Mouse (Mus musculus): ENCODE data around the gene Olfr56. TPM values are rescaled to one million over a fixed set of nuclear protein-coding genes. Genes with fewer than 3 reads are reported as not detected.

The Olfr56 gene
- total RNA-seq, 4 experiments from 2014 or later, result not detected

DNA sequence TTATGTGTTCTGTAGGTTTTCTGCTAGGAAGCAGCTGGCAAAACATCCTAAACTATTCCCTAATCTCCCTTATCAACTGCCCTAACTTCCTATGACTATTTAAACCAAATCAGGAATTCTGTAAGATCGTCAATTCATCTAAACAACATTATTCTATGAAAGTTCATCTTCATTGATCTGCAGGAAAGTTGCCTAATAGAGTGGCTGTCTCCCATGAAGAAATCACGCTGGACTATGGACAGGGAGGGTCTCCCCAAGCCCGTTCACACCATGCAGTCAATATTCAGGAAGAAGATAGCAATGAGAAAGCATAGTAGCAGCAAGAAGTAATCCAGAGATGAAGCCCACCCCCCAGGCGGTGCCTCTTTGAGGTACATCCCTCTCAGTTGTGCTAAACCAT lies 112.5 kb downstream of the Olfr56 start:
- DNase-seq (ENCODE audit: low spot score in 2 of 2), result no peak

DNA sequence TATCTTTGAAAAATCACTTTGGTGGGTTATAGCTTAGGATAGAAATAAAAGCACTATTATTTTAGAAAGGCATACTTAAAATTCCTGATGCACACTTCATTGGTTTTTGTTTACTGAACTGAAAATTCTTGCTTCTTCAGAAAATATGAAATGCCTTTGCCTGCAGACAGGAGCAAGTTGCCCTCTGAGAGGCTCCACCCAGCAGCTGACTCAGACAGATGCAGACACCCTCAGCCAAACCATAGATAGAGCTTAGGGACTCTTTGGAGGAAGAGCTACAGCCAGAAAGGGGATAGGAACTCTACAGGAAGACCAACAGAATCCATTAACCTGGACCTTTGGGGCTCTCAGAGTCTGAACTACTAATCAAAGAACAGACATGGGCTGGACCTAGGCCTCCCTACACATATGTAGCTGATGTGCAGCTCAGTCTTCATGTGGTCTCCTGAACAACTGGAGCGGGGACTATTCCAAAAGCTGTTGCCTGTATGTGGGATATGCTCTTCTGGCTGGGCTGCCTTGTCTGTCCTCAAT lies 113.4 kb downstream of the Olfr56 start:
- no peak for DNase-seq (ENCODE audit: low spot score in 2 of 2)

DNA sequence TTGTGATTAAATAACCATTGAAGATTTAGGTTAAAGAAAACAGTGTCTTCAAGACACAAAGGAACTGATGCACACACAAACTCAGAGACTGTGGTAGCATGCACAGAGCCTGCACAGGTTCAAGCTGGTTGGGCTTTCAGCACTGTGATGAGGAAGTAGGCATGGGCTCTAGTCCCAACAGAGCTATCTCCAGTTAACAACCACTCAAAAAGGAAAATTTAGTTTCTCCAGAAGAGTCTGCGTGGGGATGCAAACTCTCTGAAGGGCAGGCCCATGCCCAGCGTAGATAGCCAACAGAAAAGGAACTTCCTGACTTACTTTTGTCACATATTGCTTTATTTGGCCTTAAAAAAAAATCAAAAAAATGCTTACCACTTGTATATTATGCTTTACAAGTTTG lies 114.1 kb downstream of the Olfr56 start:
- DNase-seq (ENCODE audit: low spot score in 2 of 2), result no peak

DNA sequence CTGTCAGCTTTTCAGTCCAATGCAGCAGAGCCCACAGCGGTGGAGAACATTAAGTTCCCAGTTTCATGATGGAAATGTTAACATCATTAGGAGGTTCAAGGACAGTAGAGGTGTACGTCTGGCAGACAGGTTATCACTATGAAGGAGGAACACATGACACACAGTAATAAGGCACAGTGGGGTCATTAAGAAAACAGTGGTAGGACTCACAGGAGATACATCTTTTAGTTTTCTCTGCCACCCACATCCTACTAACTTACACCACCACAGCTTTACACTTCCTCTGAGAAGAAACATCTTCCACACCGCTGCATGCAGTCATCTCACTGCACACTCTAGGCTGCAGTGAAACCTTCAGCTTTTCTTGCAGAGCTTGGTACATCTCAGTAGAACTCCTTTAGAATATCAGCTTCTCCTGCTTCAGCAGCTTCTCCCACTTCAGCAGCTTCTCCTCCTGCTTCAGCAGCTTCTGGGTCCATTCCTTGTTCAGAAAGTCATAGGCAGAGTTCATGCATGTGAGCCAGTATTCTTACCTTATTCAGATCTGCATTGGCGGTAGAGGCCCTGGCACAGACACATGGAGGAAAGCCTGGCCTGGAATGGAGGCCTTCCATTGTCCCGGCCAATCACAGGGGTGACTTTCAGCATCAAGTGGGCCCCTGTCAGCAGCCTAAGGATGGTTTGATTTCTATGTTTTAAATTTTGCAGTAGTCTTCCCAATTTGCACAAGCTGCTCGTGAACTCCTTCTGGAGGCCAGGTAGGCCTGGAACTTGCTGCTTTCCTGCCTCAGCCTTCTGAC lies 115.4 kb downstream of the Olfr56 start:
- no peak for DNase-seq (ENCODE audit: low spot score in 2 of 2)

DNA sequence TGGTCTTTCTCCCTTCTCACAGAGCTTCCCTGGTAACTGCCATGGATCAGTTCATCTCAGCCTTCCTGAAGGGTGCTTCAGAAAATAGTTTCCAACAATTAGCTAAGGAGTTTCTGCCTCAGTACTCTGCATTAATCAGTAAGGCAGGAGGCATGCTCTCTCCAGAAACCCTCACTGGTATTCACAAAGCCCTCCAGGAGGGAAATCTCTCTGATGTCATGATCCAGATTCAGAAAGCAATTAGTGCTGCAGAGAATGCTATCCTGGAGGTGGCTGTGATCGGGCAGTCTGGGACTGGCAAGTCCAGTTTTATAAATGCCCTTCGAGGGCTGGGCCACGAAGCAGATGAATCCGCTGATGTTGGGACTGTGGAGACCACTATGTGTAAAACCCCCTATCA lies 116.7 kb downstream of the Olfr56 start:
- DNase-seq (ENCODE audit: low spot score in 2 of 2), result no peak

DNA sequence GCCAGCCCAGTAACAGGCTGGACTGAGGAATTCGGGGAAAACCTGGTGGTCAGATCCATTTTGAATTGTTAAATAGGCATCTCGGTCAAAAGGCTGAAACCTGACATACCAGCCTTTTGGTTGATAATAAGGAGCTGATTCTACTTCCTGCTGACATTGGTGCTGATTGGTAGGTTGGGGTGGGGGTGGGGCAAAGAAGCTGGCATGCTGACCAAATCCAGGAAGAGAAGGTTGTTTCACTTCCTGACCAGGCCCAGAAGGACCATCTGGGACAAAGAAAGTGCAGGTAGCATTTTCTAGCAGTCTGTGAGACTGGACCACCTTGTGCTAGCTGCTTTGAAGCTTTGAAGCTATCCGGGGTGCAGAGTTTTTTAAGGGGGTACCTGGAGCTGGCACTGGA lies 121.7 kb downstream of the Olfr56 start:
- DNase-seq (ENCODE audit: low spot score in 2 of 2), result no peak

DNA sequence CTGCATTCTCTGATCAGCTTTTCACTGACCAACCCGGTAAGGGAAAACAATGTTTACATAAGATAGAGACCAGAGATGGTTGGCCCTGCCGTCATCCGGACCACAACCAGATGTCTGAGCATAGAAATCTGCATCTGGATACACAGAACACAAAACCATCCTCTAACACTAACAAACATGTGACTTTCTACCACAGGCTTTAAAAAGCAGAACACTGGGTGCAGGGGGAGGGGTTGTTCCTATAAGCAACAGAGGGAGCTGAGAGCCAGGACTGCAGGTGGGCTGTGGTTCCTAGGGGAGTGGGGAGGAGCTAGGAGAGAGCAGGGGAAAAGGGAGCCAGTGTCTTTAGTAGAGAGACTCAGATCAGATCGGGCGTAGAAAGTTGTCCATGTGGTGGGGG lies 122.8 kb downstream of the Olfr56 start:
- DNase-seq (ENCODE audit: low spot score in 2 of 2), result no peak

DNA sequence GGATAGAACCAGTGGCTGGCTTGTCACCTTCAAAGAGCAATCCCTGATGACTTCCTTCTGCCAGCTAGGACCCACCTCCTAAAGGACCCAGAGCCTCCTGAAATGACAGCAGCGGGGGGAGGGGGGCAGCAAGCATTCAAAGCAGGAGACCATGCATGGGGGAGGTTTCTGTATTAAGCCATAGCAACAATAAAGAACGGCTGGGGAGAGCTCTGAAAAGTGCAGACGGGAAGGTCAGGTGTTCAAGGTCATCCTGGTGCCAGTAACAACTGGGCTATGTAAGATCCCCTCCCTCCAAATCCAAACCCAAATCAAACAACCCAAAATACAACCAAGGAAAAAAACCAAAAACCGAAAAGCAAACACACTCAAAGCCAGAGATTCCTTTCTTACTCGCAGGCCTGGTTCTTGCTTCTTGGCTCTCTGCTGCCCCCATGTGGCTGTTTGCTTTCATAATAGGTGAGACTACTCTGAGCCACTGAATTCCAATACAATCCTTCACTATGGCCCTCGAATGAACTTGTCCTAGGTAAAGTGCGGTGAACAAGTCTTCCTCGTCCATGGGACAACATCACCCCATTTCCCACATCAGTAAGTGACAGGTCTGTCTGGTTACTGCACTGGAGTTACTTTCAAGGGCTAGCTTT lies 124.5 kb downstream of the Olfr56 start:
- peak; percentile 64 to 71 for DNase-seq (ENCODE audit: low spot score in 2 of 2)

DNA sequence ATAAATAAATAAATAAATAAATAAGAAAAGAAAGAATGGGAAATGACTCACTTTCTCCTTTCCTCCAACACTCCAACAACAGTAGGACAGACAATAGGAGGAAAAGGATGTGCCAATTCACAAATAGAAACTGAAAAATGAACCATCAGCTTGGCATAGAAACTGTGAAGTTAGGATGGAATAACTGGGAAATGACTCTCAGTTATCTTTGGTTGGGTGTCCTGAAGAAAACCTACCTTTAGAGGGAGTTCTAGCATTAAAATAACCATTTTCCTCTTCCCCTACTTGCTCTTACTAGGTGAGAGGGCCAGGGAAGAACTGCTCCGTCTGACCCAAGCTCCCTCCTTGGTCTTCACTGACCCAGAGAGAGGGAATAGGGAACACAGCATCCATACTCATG lies 127.1 kb downstream of the Olfr56 start:
- DNase-seq (ENCODE audit: low spot score in 2 of 2), result no peak

DNA sequence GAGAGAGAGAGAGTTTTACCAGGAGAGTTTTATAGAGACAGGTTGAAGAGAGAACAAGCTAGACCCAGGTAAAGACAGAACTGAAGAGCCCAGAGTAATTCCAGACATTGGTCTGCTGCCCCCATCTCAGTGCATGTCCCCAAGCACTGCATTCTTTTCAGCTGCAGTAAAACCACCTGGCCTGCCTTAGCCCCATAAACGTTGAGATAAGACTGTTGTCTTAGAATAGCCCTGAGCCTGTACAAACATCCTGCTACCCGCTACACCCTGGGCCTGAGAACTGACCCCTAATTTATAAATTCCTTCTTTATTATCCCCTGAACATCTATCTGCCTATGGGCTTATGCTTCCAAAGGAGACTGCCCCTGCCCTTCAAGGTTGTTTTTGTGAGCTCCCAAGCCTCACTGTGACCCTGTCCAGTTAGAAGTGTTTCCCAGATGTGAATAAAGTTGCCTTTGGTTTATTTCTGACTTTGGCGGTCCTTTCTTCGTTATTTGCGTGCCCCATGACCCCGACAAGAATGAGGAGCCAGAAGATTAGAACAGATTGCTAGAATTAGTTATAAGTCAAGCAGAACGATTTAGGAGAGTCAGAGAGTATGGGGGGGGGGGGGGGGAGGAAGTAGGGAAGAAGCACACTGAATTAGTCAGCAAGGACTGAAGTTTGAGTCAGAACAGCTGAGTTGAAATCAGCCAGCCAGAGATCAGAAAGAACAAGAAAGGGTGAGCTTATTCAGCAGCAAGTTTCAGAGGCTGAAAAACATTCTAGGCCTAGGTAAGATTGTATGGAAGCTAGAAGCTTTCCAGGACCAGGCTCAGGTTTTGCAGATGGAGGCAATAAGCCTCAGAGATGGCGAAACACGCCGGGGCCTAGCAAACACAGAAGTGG lies 129.2 kb downstream of the Olfr56 start:
- DNase-seq (ENCODE audit: low spot score in 2 of 2), result no peak

DNA sequence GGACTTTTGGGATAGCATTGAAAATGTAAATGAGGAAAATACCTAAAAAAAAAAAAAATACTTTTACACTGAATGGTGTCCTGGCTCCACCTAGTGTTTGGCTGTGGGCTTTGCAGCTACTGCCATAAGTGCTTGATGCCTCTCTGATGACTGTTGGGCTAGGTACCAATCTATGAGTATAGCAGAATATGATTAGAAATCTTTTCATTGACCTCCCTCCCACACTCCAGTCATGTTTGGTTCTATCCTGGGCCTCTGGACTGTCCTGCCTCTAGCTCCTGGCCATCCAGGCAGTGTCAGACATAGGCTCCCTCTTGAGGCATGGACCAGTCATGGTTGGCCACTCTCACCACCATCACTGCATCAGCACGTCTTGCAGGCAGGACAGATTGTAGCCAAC lies 130.1 kb downstream of the Olfr56 start:
- DNase-seq (ENCODE audit: low spot score in 2 of 2), result no peak

DNA sequence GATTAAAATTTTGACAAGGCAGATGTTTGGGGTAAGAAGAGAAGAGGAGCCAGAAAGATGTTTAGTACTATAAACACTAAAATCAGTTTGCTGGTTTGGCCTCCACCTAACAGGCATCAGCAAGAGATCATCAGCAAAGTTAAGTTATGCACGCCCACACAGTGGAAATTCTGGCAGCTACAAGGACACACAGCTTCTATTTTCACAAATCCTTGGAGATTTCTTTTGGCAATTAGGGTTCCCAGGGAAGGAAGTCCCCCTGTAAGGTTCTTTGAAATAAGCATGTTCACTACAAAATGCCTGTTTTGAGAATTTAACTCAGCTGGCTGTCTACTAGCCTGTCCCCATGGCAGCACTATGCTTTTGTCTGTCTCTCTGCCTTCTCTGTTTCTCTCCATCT lies 132.3 kb downstream of the Olfr56 start:
- no peak for DNase-seq (ENCODE audit: low spot score in 2 of 2)

DNA sequence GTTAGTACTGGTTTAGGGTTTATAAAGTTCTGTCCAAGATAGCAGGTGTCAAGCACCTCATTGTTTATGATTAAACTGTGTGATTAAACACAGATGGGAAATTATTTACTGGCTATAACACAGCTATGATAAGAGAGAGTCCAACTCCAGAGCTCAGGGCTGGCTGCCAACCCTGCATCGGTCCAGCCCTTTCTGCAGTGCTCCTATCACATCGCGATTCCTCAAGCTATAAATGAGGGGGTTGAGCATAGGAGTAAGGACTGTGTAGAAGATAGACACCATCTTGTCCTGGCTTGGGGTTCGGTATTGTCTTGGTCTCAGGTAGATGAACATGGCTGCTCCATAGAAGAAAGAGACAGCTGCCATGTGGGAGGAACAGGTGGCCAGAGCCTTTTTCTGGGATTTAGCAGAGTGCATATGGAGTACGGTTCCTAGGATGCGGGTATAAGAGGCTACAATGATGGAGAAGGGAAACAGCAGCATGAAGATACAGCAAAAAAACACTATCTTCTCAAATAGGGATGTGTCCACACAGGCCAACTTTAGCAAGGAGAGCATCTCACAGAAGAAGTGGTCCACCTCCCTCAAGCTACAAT lies 134.0 kb downstream of the Olfr56 start:
- no peak for DNase-seq (ENCODE audit: low spot score in 2 of 2)

DNA sequence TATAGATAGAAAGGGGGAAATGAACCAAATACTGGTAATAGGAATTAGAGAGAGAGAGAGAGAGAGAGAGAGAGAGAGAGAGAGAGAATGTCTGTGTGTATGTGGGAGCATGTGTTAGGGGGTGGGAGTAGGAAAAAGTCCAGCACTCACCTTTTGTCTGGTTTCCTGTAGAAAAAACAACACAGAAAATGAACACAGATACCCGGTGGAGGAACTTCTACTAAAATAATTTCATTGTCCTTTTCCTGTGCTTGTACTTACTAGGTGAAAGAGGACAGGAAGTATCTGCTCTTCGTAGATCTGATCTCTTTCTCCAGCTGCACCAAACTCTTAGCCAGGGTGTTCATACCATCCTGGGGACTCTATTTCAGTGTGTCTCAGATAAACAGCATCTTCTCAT lies 135.5 kb downstream of the Olfr56 start:
- no peak for DNase-seq (ENCODE audit: low spot score in 2 of 2)

DNA sequence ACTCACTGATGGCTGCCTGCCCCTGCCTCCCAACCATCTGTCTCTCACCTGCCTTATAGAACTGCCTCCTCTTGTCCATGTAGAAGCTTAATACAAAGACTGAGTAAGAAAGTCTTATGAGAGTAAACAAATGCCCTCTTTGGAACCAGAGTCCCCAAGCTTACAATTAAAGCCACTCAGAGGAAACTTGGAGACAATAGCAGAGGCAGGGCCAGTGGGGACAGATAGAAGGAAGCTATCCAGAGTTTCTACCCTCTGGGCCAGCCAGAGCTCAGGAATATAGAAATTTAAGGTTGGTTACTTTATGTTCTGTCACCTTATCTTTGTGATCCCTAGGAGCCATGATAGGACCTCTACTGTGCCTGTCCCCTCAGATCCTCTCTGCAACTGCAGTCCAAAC lies 136.1 kb downstream of the Olfr56 start, which contains the start of gene Olfr1396:
Olfr1396 (minus strand) TSS at position 101 of the 400 bp plus-strand sequence.
- no peak for DNase-seq (ENCODE audit: low spot score in 2 of 2)

DNA sequence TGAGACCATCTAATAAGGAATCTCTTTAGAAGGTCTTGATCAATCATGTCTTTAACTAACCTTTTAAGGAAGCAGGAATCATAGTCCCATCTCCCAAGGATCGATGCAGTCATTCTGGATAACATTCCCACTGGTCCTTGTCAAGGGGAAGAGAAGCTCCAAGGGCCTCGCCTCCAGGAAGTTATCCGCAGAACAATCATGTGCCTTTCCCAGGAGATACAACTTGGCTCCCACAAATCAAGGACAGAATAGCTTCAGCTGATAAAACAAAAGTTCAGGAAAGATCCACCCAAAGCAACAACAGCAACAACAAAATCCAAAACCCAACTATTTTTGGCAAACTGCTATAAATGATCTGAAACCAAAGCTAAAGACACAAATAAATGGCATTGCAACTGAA lies 140.9 kb downstream of the Olfr56 start:
- DNase-seq (ENCODE audit: low spot score in 2 of 2), result no peak

DNA sequence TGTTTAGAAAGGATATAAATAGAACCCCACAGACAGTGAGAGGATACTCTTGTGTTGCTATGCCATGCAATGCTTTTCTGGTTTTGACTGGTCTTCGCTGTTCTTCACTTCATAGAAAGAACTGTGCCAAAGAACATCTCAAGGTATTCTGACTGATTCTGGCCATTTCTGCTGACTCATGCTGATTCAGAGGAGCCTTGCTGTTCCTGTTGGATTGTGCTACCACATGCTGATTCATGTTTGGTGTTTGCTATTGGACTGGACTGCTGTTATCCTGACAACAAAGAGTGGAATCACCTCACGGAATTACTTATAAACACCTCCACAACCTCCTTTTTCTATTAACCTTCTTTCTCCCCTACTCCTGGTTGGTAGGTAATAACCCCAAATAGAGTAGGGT lies 145.5 kb downstream of the Olfr56 start:
- DNase-seq (ENCODE audit: low spot score in 2 of 2), result no peak

DNA sequence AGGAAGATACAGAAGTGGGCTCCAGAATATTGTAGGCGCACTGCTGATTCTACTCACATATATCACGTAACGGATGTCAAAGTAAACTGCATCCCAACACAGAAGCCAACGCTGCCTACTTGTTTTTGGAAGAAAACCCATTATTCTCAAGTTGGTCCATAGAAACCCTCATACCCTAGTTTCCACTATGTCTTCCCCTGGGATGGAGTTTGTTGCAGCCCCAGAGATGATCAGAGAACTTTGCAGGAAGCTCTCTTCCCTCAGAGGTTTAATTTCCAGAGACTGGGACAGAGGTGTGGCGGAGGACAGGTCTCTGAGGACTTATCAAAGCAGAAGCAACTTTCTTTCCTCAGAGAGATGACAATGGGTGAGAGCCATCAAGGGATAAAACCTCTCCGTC lies 163.3 kb downstream of the Olfr56 start, which contains the start of gene Olfr1395:
Olfr1395 (plus strand) TSS at position 301 of the 400 bp plus-strand sequence.
- no peak for DNase-seq (ENCODE audit: low spot score in 2 of 2)

DNA sequence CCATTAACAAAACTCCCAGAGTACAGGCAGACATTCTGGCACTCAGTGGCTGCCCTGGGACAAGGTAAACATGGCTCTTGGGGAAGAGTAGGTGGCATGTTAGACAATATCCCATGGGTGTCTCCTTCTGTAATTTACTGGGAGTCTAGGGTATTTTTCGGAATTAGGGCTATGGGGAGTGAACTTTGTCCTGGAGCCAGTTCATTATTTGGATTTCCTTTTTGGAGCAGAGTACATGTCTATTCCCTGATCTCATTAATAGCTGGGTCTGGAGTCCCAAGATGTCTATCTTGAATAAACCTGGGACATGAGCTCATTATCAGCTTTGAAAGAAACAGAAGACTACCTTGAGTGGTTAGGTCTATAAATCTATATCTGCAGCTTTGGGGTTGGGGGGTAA lies 175.4 kb downstream of the Olfr56 start, which contains the start of gene Olfr1394:
Olfr1394 (plus strand) TSS at position 301 of the 400 bp plus-strand sequence.
- DNase-seq (ENCODE audit: low spot score in 2 of 2), result no peak

DNA sequence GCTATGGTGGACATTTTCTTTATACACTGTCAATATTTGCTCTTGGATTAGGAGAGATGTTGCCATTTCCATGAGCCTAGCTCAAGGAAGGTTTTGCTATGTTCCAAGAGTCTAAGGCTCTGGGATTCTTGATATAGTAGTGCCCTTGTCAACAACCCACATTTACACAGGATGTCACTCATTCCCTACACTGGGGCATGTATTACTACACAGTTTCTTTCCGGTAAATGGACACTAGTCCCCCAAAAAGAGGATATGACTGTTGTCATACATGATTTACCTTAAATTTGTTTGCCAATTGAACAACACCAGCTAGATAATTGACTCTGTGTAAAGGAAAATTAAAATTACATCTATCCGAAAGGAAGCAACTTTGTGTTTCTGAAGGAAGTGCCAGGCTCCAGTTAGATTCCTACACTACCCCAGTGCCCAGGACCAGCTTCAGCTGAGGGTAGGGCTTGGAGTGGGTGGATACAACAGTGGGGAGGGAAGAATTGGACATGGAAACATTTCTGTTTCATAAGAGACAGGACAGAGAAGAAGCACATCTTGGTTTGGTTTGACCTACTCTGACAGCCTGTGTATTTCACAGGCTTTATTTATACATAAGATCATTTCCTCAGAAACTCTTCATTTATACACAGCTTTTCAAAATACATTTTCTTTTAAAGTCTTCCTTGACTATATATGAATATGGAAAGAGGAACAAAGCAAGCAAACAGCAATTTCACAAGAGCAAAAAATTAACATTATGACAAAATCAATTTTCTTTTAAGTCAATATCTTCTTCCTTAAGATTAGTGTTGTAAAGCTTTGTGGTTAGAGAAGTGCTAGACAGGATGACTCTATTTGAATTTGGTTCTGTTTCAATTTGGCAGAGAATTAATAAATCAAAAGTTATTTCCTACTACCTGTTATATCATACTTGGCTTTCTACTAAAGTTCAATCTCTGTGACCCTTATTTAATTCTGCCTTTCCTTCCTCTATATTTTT lies 178.4 kb downstream of the Olfr56 start:
- DNase-seq (ENCODE audit: low spot score in 2 of 2), result no peak
